Mouse (Mus musculus) liver, adult 10 weeks (tissue): ENCODE measurements around the gene Zfp354a. TPM values are rescaled to one million over a fixed set of nuclear protein-coding genes. Genes with fewer than 3 reads are reported as not detected.

ENCODE experiments used
- polyA plus RNA-seq: library from polyadenylated mRNA; stranded (reverse); fragments of 350-450 nt; fragmentation: Illumina TruSeq; extraction: RNeasy Lipid Tissue Mini Kit (QIAGEN cat#74804); gene quantifications from one replicate; pipeline ENCODE4 v1.2.3, GENCODE M21; 2014; ENCODE audit warnings: low read depth, low replicate concordance

Gene Zfp354a
- polyA plus RNA-seq, result 10.1 TPM

DNA sequence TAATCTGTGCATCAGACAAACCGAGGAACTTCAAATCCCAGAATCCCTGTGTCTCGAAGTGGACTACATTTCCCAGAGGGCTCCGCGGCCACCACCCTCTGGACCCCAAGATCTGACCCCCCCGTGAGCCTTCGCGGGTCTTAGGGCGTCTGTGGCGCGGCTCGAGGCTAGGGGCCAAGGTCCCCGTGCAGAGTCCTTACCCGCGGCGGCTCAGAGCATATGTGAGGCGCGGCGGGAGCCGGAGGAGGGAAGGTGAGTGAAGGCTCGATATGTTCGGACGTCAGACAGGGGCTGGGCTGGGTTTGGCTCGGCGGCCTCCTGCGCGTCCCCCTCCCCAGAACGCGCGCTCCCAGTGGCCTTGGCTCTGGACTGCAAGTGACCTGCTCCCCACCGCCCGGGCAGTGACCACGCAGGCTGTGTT lies at the start of gene Zfp354a:
TSS of gene Zfp354a (plus strand) at position 107 of the 421 bp plus-strand sequence.

DNA sequence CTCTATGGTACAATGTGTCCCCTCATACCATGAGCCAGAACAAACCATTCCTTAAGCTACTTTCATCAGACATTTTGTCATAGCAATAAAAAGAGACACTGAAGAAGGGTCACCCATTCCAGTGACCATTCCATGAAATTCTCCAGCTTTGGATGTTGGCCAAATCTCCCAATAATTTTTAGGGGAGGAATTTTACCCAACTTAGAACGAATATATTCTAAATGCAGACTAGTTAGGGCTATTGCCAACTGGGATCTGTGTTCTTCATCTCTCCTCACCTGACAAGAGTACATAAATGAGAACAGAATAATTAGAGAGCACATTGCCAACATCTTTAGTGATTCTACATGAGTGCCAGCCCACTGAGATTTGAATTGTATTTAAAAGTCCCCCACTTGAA lies 45.1 kb upstream of the Zfp354a start, which contains the start of gene Olfr54:
TSS of gene Olfr54 (plus strand) at position 301 of the 400 bp plus-strand sequence.

DNA sequence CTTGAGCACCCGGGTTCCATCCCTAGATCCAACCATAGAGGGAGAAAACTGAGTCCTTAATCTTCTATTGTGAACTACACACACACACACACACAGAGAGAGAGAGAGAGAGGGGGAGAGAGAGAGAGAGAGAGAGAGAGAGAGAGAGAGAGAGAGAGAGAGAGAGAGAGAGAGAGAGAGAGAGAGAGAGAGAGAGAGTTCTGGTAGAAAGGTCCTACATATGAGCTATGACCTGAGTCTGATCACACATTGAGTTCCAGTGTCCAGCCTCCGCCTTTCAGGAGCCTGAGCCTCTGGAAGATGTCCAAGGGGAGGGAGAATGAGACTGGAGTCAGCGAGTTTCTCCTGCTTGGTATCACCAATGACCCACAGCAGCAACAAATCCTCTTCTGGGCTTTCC lies 11.2 kb upstream of the Zfp354a start, which contains the start of gene Olfr1375:
TSS of gene Olfr1375 (plus strand) at position 301 of the 400 bp plus-strand sequence.

Other genes starting within 250 kb of the Zfp354a start
- gene Zfp354c, start 231.5 kb upstream of the Zfp354a start, polyA plus RNA-seq, result 0.72 TPM
- 0.50 TPM for gene Zfp879, start 217.7 kb upstream of the Zfp354a start, polyA plus RNA-seq
- not detected for gene Grm6, start 208.6 kb upstream of the Zfp354a start, polyA plus RNA-seq
- 1.6 TPM for gene Zfp454, start 171.6 kb upstream of the Zfp354a start, polyA plus RNA-seq
- 10.5 TPM for gene Zfp2, start 143.1 kb upstream of the Zfp354a start, polyA plus RNA-seq
- 4.4 TPM for gene Zfp354b, start 127.6 kb upstream of the Zfp354a start, polyA plus RNA-seq
- not detected for gene 4933414I15Rik, start 115.5 kb upstream of the Zfp354a start, polyA plus RNA-seq
- not detected for gene Prop1, start 105.5 kb upstream of the Zfp354a start, polyA plus RNA-seq
- gene Olfr1378, start 92.7 kb upstream of the Zfp354a start, polyA plus RNA-seq, result not detected
- not detected for gene Olfr1377, start 77.3 kb upstream of the Zfp354a start, polyA plus RNA-seq
- gene Olfr51, start 55.7 kb upstream of the Zfp354a start, polyA plus RNA-seq, result not detected
- not detected for gene Olfr54, start 45.0 kb upstream of the Zfp354a start, polyA plus RNA-seq
- not detected for gene Olfr1375, start 11.1 kb upstream of the Zfp354a start, polyA plus RNA-seq
- not detected for gene Gm12569, start 161.2 kb downstream of the Zfp354a start, polyA plus RNA-seq
- gene Clk4, start 202.5 kb downstream of the Zfp354a start, polyA plus RNA-seq, result 123 TPM
- gene BC049762, start 203.8 kb downstream of the Zfp354a start, polyA plus RNA-seq, result not detected
- gene Col23a1, start 230.7 kb downstream of the Zfp354a start, polyA plus RNA-seq, result not detected